In the genomic region with DNA sequence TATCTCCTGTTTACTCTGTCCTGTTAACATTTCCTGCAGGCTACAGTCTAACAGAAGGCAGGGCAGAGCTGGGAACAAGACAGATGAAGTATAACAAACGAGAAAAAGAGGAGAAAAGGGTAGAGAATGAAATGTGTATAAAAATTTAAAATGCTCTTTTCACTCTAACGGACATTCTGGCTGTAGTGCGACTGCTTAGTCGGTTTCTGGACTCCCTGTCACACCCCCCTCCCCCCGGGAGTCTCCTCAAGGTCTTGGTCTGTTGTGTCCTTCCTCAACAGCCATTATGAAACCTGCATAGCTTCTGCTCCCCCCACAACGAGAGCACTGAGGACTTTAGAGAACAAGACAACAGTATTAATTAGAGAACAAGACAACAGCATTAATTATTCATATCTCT, we compare ENCODE assay signal across 23 mouse cellular contexts. TPM values are rescaled to one million over a fixed set of nuclear protein-coding genes. Genes with fewer than 3 reads are reported as not detected.
A peak's percentile ranks its signal among the peaks of the same experiment; 100 is the strongest.
DNase-seq lines count a peak whose midpoint lies in the region.
"Had no signal": no experiment of that assay in that cellular context is flagged by ENCODE, and none has a peak within 500 bp of the region (broad histone marks: within the 10 kb centered on the region; RNA-seq: fewer than 3 reads in every experiment).

No protein-coding gene starts in this region.

- intact Hi-C loops in heart, postnatal 14 days (cut with DNase I), result no loop called here

- H3K9me3 ChIP-seq in heart, embryonic 10.5 days, result no peaks in the 10 kb centered on the region
- H3K9me3 ChIP-seq: embryonic facial prominence, embryonic 10.5 days; embryonic facial prominence, embryonic 12.5 days; forebrain, embryonic 13.5 days; forebrain, embryonic 15.5 days had no signal

- peaks cover 16% of the 10 kb centered on the region; the same call in 1 of the 2 replicates for H3K4me1 ChIP-seq in heart, embryonic 10.5 days
- H3K4me1 ChIP-seq: forebrain, embryonic 13.5 days; forebrain, embryonic 15.5 days had no signal

- DNase-seq in heart, adult 11 months, result peak; percentile 84
- DNase-seq in heart, embryonic 10.5 days (ENCODE audit: low spot score), result no peak
- DNase-seq in adrenal gland, adult 8-10 months, result peak; percentile 52
- peak; percentile 83 for DNase-seq in adrenal gland, postnatal 14 days
- peak; percentile 66 to 84 for DNase-seq in adrenal gland, postnatal 36 days
- no peak for DNase-seq in urinary bladder, postnatal 14 days (ENCODE audit: low spot score)
- DNase-seq in adipocyte (ENCODE audit: low spot score), result no peak
- DNase-seq in heart, postnatal 14 days, result no peak
- DNase-seq: cerebellum, adult 11-12 months; cerebellum, adult 2 months; cerebellum, adult 9-10 months; cerebellum, postnatal 25 days; forebrain, postnatal 0 days had no signal

- H3K4me3 ChIP-seq in heart, embryonic 10.5 days, result no peak overlapping the region
- H3K4me3 ChIP-seq: embryonic facial prominence, embryonic 10.5 days; embryonic facial prominence, embryonic 12.5 days; forebrain, embryonic 13.5 days; forebrain, embryonic 15.5 days had no signal

- H3K27me3 ChIP-seq in heart, embryonic 10.5 days (ENCODE audit: insufficient read depth, poor library complexity, severe bottlenecking), result no peaks in the 10 kb centered on the region
- H3K27me3 ChIP-seq: embryonic facial prominence, embryonic 12.5 days; forebrain, embryonic 13.5 days; forebrain, embryonic 15.5 days had no signal

- H3K27ac ChIP-seq in heart, embryonic 10.5 days, result no peak overlapping the region
- H3K27ac ChIP-seq: embryonic facial prominence, embryonic 10.5 days; embryonic facial prominence, embryonic 12.5 days; forebrain, embryonic 13.5 days; forebrain, embryonic 15.5 days had no signal

- peaks cover 69% of the 10 kb centered on the region for H3K36me3 ChIP-seq in heart, embryonic 10.5 days
- H3K36me3 ChIP-seq: forebrain, embryonic 15.5 days had no signal

- 79% methylated on average over 6 of the region's 6 CpGs for WGBS in heart, embryonic 10.5 days

RNA-seq across cellular contexts. Expression of gene Cldn22, which starts 8.3 kb away (rescaled TPM):
- not detected in 2 replicates for polyA plus RNA-seq in heart, embryonic 10.5 days (2016; fragmentation: Nextera tagmentation; extraction: Ambion mirVana)
- 1 to 10 TPM; 1.2 to 2.3 (median 1.5) TPM for total RNA-seq in adrenal gland, adult 8-10 months (2022)
- total RNA-seq in adrenal gland, postnatal 14 days (2021), result 0.53 and 0.59 TPM in 2 replicates
- total RNA-seq in adrenal gland, postnatal 36 days (2021), result 1 to 10 TPM in 1 of 2 experiments, under 1 TPM in 1; 0.95 to 2.6 TPM
- total RNA-seq in heart, postnatal 14 days (2021), result not detected
- total RNA-seq: forebrain, postnatal 0 days; MEL had no signal
- polyA plus RNA-seq: C2C12; embryonic facial prominence, embryonic 10.5 days; embryonic facial prominence, embryonic 12.5 days; embryonic facial prominence, embryonic 14.5 days; forebrain, embryonic 11.5 days; forebrain, embryonic 13.5 days; forebrain, embryonic 15.5 days; forebrain, postnatal 0 days had no signal

RNA-seq across cellular contexts. Expression of gene Cldn24, which starts 10.7 kb away (rescaled TPM):
- polyA plus RNA-seq in heart, embryonic 10.5 days (2016; fragmentation: Nextera tagmentation; extraction: Ambion mirVana), result not detected in 2 replicates
- not detected for total RNA-seq in adrenal gland, adult 8-10 months (2022)
- not detected in 2 replicates for total RNA-seq in adrenal gland, postnatal 14 days (2021)
- not detected for total RNA-seq in adrenal gland, postnatal 36 days (2021)
- total RNA-seq in heart, postnatal 14 days (2021), result not detected
- total RNA-seq: ES-E14; forebrain, postnatal 0 days; MEL had no signal
- polyA plus RNA-seq: C2C12; cerebellum, adult 2 months; cortical plate, adult 2 months; embryonic facial prominence, embryonic 10.5 days; embryonic facial prominence, embryonic 12.5 days; embryonic facial prominence, embryonic 14.5 days; forebrain, embryonic 11.5 days; forebrain, embryonic 13.5 days; forebrain, embryonic 15.5 days; forebrain, postnatal 0 days had no signal

Comparison
In these comparisons a context has a peak if more than half of its experiments do, and no peak if none do; other contexts are left out.
1. DNase-seq: peak in heart, adult 11 months (single experiment), adrenal gland, adult 8-10 months (single experiment), adrenal gland, postnatal 14 days (single experiment) and adrenal gland, postnatal 36 days (2 of 2); none in heart, embryonic 10.5 days (single experiment), urinary bladder, postnatal 14 days (single experiment), adipocyte (single experiment) and heart, postnatal 14 days (0 of 2).